Mouse (Mus musculus): Measurements from ENCODE around the gene Anp32e. TPM values are rescaled to one million over a fixed set of nuclear protein-coding genes. Genes with fewer than 3 reads are reported as not detected.
A peak's percentile ranks its signal among the peaks of the same experiment; 100 is the strongest.
"Not testable (repeated sequence)": the region's sequence is repeated elsewhere in the genome, so short reads cannot be mapped to it uniquely, and the experiment has no call there.

Gene Anp32e
- polyA plus RNA-seq, 1 experiment from 2014 or later, result 196 TPM

GRCm38 (mm10) chr3:95950763-95951551 lies 21.9 kb downstream of the Anp32e start:
- Histone ChIP-seq H3K4me1 (peaks cover 17% of the 10 kb centered on the region), H3K27ac (replicated peaks) (peak overlapping the region; percentile 100), H3K36me3 (peaks cover 4% of the 10 kb centered on the region; the same call in 1 of the 2 replicates), H3K4me3 (peak overlapping the region; percentile 66), H3K9me3 (no peaks in the 10 kb centered on the region), H3K9ac (replicated peaks) (peak overlapping the region; percentile 71), H3K4me2 (replicated peaks) (peak overlapping the region; percentile 48), H3K27me3 (no peaks in the 10 kb centered on the region)
- WGBS, result 1% methylated on average over 49 of the region's 49 CpGs
- peak; percentile 97 for ATAC-seq (replicated peaks)

GRCm38 (mm10) chr3:95951566-95951965 lies 22.5 kb downstream of the Anp32e start:
- 69% methylated on average over 12 of the region's 12 CpGs for WGBS
- H3K4me1 ChIP-seq, result peaks cover 17% of the 10 kb centered on the region
- peak; percentile 28 for ATAC-seq (replicated peaks)

GRCm38 (mm10) chr3:95953023-95953422 lies 24.0 kb downstream of the Anp32e start:
- Histone ChIP-seq H3K36me3 (no peaks in the 10 kb centered on the region), H3K4me3 (no peak overlapping the region), H3K27ac (replicated peaks) (peak overlapping the region; percentile 19), H3K27me3 (no peaks in the 10 kb centered on the region), H3K4me1 (peaks cover 25% of the 10 kb centered on the region), H3K9ac (replicated peaks) (no peak overlapping the region), H3K9me3 (no peaks in the 10 kb centered on the region), H3K4me2 (replicated peaks) (no peak overlapping the region)
- no peak for ATAC-seq (replicated peaks)

More at GRCm38 (mm10) chr3:95951566-95951965, 22.5 kb downstream of the Anp32e start:
- H3K27me3 ChIP-seq, H3K9me3 ChIP-seq, H3K36me3 ChIP-seq: not testable (repeated sequence)
- H3K27ac ChIP-seq (replicated peaks), result peak overlapping the region; percentile 100
- H3K4me3 ChIP-seq, result peak overlapping the region; percentile 66
- H3K9ac ChIP-seq (replicated peaks), result peak overlapping the region; percentile 71
- peak overlapping the region; percentile 48 for H3K4me2 ChIP-seq (replicated peaks)

- H3K4me3 ChIP-seq, result no peak overlapping the region
- peaks cover 25% of the 10 kb centered on the region for H3K4me1 ChIP-seq
- H3K27ac ChIP-seq (replicated peaks), result peak overlapping the region; percentile 19
- H3K36me3 ChIP-seq, result no peaks in the 10 kb centered on the region
- no peaks in the 10 kb centered on the region for H3K27me3 ChIP-seq
- H3K9ac ChIP-seq (replicated peaks), result no peak overlapping the region
- no peak for ATAC-seq (replicated peaks)
- H3K4me2 ChIP-seq (replicated peaks), result no peak overlapping the region
- WGBS, result 51% methylated on average over 3 of the region's 3 CpGs
- no peaks in the 10 kb centered on the region for H3K9me3 ChIP-seq
Observed at GRCm38 (mm10) chr3:95953522-95953921, 24.5 kb downstream of the Anp32e start.

- WGBS, result 90% methylated on average over 12 of the region's 12 CpGs
- H3K36me3 ChIP-seq; H3K9ac ChIP-seq (replicated peaks); H3K4me3 ChIP-seq; H3K9me3 ChIP-seq; ATAC-seq (replicated peaks); H3K4me2 ChIP-seq (replicated peaks); H3K27me3 ChIP-seq; H3K27ac ChIP-seq (replicated peaks): not testable (repeated sequence)
- H3K4me1 ChIP-seq, result peaks cover 25% of the 10 kb centered on the region
Observed at GRCm38 (mm10) chr3:95954648-95955173, 25.7 kb downstream of the Anp32e start.

GRCm38 (mm10) chr3:95955318-95955717 lies 26.3 kb downstream of the Anp32e start:
- Histone ChIP-seq H3K9me3 (no peaks in the 10 kb centered on the region), H3K9ac (replicated peaks) (no peak overlapping the region), H3K4me2 (replicated peaks) (no peak overlapping the region), H3K4me3 (no peak overlapping the region), H3K4me1 (peaks cover 25% of the 10 kb centered on the region), H3K36me3 (no peaks in the 10 kb centered on the region), H3K27me3 (no peaks in the 10 kb centered on the region), H3K27ac (replicated peaks) (no peak overlapping the region)
- no peak for ATAC-seq (replicated peaks)
- 93% methylated on average over 5 of the region's 5 CpGs for WGBS

GRCm38 (mm10) chr3:95957359-95958148 lies 28.5 kb downstream of the Anp32e start:
- H3K27ac ChIP-seq (replicated peaks), result peak overlapping the region; percentile 27
- H3K27me3 ChIP-seq, result no peaks in the 10 kb centered on the region
- H3K36me3 ChIP-seq, result no peaks in the 10 kb centered on the region
- no peak overlapping the region for H3K4me3 ChIP-seq
- H3K9ac ChIP-seq (replicated peaks), result no peak overlapping the region
- no peak overlapping the region for H3K4me2 ChIP-seq (replicated peaks)
- no peaks in the 10 kb centered on the region for H3K9me3 ChIP-seq
- 0 out of 2 replicates have a peak, but pooled peaks have one; percentile 16 for ATAC-seq (replicated peaks)
- peaks cover 16% of the 10 kb centered on the region for H3K4me1 ChIP-seq
- 49% methylated on average over 8 of the region's 8 CpGs for WGBS

- Histone ChIP-seq H3K9me3 (no peaks in the 10 kb centered on the region), H3K4me2 (replicated peaks) (no peak overlapping the region), H3K4me3 (no peak overlapping the region), H3K36me3 (no peaks in the 10 kb centered on the region), H3K4me1 (peaks cover 8% of the 10 kb centered on the region; the same call in 1 of the 2 replicates), H3K27me3 (no peaks in the 10 kb centered on the region), H3K9ac (replicated peaks) (no peak overlapping the region), H3K27ac (replicated peaks) (no peak overlapping the region)
- ATAC-seq (replicated peaks), result no peak
- 81% methylated on average over 5 of the region's 5 CpGs for WGBS
Observed at GRCm38 (mm10) chr3:95959082-95959481, 30.0 kb downstream of the Anp32e start.

GRCm38 (mm10) chr3:95959807-95960206 lies 30.8 kb downstream of the Anp32e start:
- Histone ChIP-seq H3K9me3 (no peaks in the 10 kb centered on the region), H3K4me1 (peaks cover 8% of the 10 kb centered on the region; the same call in 1 of the 2 replicates), H3K27me3 (no peaks in the 10 kb centered on the region), H3K36me3 (no peaks in the 10 kb centered on the region), H3K9ac (replicated peaks) (no peak overlapping the region), H3K4me2 (replicated peaks) (no peak overlapping the region), H3K4me3 (no peak overlapping the region), H3K27ac (replicated peaks) (no peak overlapping the region)
- no peak for ATAC-seq (replicated peaks)
- 94% methylated on average over 1 of the region's 1 CpGs for WGBS

GRCm38 (mm10) chr3:95962182-95962581 lies 33.1 kb downstream of the Anp32e start:
- not testable (repeated sequence) for H3K4me3 ChIP-seq; H3K4me2 ChIP-seq (replicated peaks); H3K27me3 ChIP-seq; ATAC-seq (replicated peaks); H3K36me3 ChIP-seq; H3K9me3 ChIP-seq; H3K27ac ChIP-seq (replicated peaks); H3K9ac ChIP-seq (replicated peaks)
- H3K4me1 ChIP-seq, result peaks cover 12% of the 10 kb centered on the region
- WGBS, result 89% methylated on average over 8 of the region's 8 CpGs

- Histone ChIP-seq H3K36me3 (no peaks in the 10 kb centered on the region), H3K4me1 (peaks cover 5% of the 10 kb centered on the region), H3K4me2 (replicated peaks) (no peak overlapping the region), H3K9ac (replicated peaks) (no peak overlapping the region), H3K9me3 (no peaks in the 10 kb centered on the region), H3K27ac (replicated peaks) (no peak overlapping the region), H3K4me3 (no peak overlapping the region), H3K27me3 (no peaks in the 10 kb centered on the region)
- ATAC-seq (replicated peaks), result no peak
- WGBS, result 63% methylated on average over 2 of the region's 2 CpGs
Observed at GRCm38 (mm10) chr3:95963230-95963629, 34.2 kb downstream of the Anp32e start.

GRCm38 (mm10) chr3:95963681-95964080 lies 34.6 kb downstream of the Anp32e start:
- no peak overlapping the region for H3K4me3 ChIP-seq
- H3K4me2 ChIP-seq (replicated peaks), result no peak overlapping the region
- H3K4me1 ChIP-seq, result peaks cover 5% of the 10 kb centered on the region
- 44% methylated on average over 4 of the region's 4 CpGs for WGBS
- H3K9ac ChIP-seq (replicated peaks), result no peak overlapping the region
- H3K27me3 ChIP-seq, result no peaks in the 10 kb centered on the region
- H3K36me3 ChIP-seq, result no peaks in the 10 kb centered on the region
- no peak overlapping the region for H3K27ac ChIP-seq (replicated peaks)
- no peaks in the 10 kb centered on the region for H3K9me3 ChIP-seq
- ATAC-seq (replicated peaks), result no peak

All from forebrain, embryonic 15.5 days (tissue).